Mouse (Mus musculus): ENCODE results near the gene Tnfsf15.

GRCm38 (mm10) chr4:63711886-63712285 is 33.0 kb downstream of the Tnfsf15 start:
- TF ChIP-seq POLR2A (IDR thresholded peaks at IDR 0.05; ENCODE audit: control insufficient read depth, low read depth, low read length) (no peak), CTCF (IDR thresholded peaks at IDR 0.05; ENCODE audit: control insufficient read depth, insufficient read depth, insufficient replicate concordance, low read depth, low read length) (no peak)

Data from testis, adult 2 months (tissue).